8 mouse cellular contexts compared by ENCODE assay signal in the genomic region with DNA sequence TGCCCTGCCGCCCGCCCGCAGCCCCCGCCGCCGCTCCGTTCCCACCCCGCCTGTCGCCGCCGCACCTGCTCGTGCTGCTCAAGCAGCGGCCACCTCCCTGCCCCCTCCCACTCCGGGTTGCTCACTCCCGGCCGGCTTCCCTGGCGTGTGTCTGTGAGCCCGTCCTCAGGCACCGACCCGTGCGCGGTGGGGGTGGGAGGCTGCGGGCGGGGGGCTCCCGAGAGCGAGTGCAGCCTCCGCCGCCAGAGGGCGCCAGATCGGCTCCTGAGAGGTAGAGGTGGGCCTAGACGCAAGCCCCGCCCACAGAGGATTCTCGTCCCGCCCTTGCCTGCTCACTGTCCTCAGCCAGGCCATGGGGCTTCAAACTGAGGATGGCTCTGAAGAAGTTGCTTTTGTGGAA. TPM values are rescaled to one million over a fixed set of nuclear protein-coding genes. Genes with fewer than 3 reads are reported as not detected.
A peak's percentile ranks its signal among the peaks of the same experiment; 100 is the strongest.
DNase-seq lines count a peak whose midpoint lies in the region; ATAC-seq and TF ChIP-seq lines count a peak whose summit lies in the region.

Gene Kcnj11 (minus strand): TSS at position 202 of the 400 bp plus-strand sequence.

- TF ChIP-seq POLR2A in MEL (IDR thresholded peaks at IDR 0.05; ENCODE audit: control insufficient read depth in 1 of 2, insufficient read depth in 1 of 2, low read depth in 1 of 2, low read length in 2 of 2, poor library complexity in 1 of 2): no peak

- H3K9me3 ChIP-seq in MEL (replicated peaks; ENCODE audit: insufficient read depth, low read length): no peaks in the 10 kb centered on the region
- no peaks in the 10 kb centered on the region for H3K9me3 ChIP-seq in forebrain, embryonic 16.5 days (ENCODE audit: control insufficient read depth, low read length)
- no peaks in the 10 kb centered on the region for H3K9me3 ChIP-seq in lung, embryonic 16.5 days (ENCODE audit: control insufficient read depth, low read length)

- DNase-seq in MEL (ENCODE audit: low read depth, low spot score): peak; percentile 26
- DNase-seq in cerebellum, adult 11-12 months: peak; percentile 87
- peak; percentile 27 for DNase-seq in heart, postnatal 25 days (ENCODE audit: low spot score)
- DNase-seq in layer of hippocampus, adult 8-10 months (ENCODE audit: low spot score in 2 of 2): peak in 1 of 2 experiments; percentile 70
- DNase-seq in retina, adult 2 months (ENCODE audit: low read depth, low spot score): peak; percentile 72
- DNase-seq in thymus, postnatal 25 days: peak; percentile 74

- H3K4me1 ChIP-seq in MEL (ENCODE audit: control insufficient read depth in 1 of 2, insufficient read depth in 2 of 2, low read length in 2 of 2): no peaks in the 10 kb centered on the region
- peaks cover 73% of the 10 kb centered on the region for H3K4me1 ChIP-seq in forebrain, embryonic 16.5 days (replicated peaks; ENCODE audit: control insufficient read depth, insufficient read depth, low read length)
- H3K4me1 ChIP-seq in lung, embryonic 16.5 days (replicated peaks; ENCODE audit: control insufficient read depth, insufficient read depth, low read length): no peaks in the 10 kb centered on the region; the same call in 1 of the 2 replicates

- H3K36me3 ChIP-seq in MEL (ENCODE audit: control insufficient read depth in 1 of 2, insufficient read depth in 2 of 2, low read length in 2 of 2): no peaks in the 10 kb centered on the region
- no peaks in the 10 kb centered on the region for H3K36me3 ChIP-seq in forebrain, embryonic 16.5 days (ENCODE audit: control insufficient read depth, insufficient read depth)
- H3K36me3 ChIP-seq in lung, embryonic 16.5 days (ENCODE audit: control insufficient read depth, insufficient read depth, low read length): no peaks in the 10 kb centered on the region

- no peak for TF ChIP-seq RAD21 in MEL (IDR thresholded peaks at IDR 0.05; ENCODE audit: low read depth, low read length)

- TF ChIP-seq EP300 in MEL (IDR thresholded peaks at IDR 0.05; ENCODE audit: low read depth in 1 of 2, low read length in 2 of 2): no peak

- peak within 1 kb of the TSS; percentile 63 for H3K4me2 ChIP-seq in forebrain, embryonic 16.5 days (ENCODE audit: low read length)
- H3K4me2 ChIP-seq in lung, embryonic 16.5 days (ENCODE audit: low read depth, low read length): peak within 1 kb of the TSS; percentile 79

- H3K4me3 ChIP-seq in MEL (ENCODE audit: control insufficient read depth in 1 of 2, insufficient read depth in 1 of 2, low read depth in 2 of 2, low read length in 2 of 2): no peak within 1 kb of the TSS
- H3K4me3 ChIP-seq in forebrain, embryonic 16.5 days (replicated peaks; ENCODE audit: low read length): peak within 1 kb of the TSS; percentile 61
- H3K4me3 ChIP-seq in lung, embryonic 16.5 days (ENCODE audit: low read length): peak within 1 kb of the TSS; percentile 49

- WGBS in forebrain, embryonic 16.5 days: 0% methylated on average over 33 of the region's 34 CpGs
- 1% methylated on average over 33 of the region's 34 CpGs for WGBS in lung, embryonic 16.5 days

- ATAC-seq in forebrain, embryonic 16.5 days: peak; percentile 70
- peak; percentile 78 for ATAC-seq in lung, embryonic 16.5 days (ENCODE audit: low read depth)

- H3K27me3 ChIP-seq in MEL (ENCODE audit: control insufficient read depth in 1 of 2, insufficient read depth in 2 of 2, low read length in 2 of 2): no peaks in the 10 kb centered on the region
- H3K27me3 ChIP-seq in forebrain, embryonic 16.5 days (replicated peaks; ENCODE audit: control insufficient read depth, insufficient read depth, low read length): no peaks in the 10 kb centered on the region; the same call in 1 of the 2 replicates
- H3K27me3 ChIP-seq in lung, embryonic 16.5 days (ENCODE audit: control insufficient read depth, insufficient read depth, low read depth, low read length): peaks cover 15% of the 10 kb centered on the region

- no peaks in the 10 kb centered on the region for H3K79me2 ChIP-seq in MEL (ENCODE audit: control insufficient read depth, insufficient read depth, low read length, poor library complexity)

- no peak within 1 kb of the TSS for H3K27ac ChIP-seq in MEL (ENCODE audit: control insufficient read depth, low read depth, low read length)
- no peak within 1 kb of the TSS for H3K27ac ChIP-seq in forebrain, embryonic 16.5 days (ENCODE audit: low read length)
- no peak within 1 kb of the TSS for H3K27ac ChIP-seq in lung, embryonic 16.5 days (ENCODE audit: low read length)

- H3K9ac ChIP-seq in MEL (ENCODE audit: control insufficient read depth, low read depth, low read length, poor library complexity, severe bottlenecking): no peak within 1 kb of the TSS
- H3K9ac ChIP-seq in forebrain, embryonic 16.5 days (replicated peaks; ENCODE audit: low read depth, low read length): peak within 1 kb of the TSS; percentile 84
- peak within 1 kb of the TSS; percentile 53 for H3K9ac ChIP-seq in lung, embryonic 16.5 days (ENCODE audit: low read length)

- intact Hi-C loops in heart, postnatal 25 days (cut with DNase I): no loop called here

- peak in 2 of 3 experiments; percentile 37 to 74; a peak in 5 of 6 replicates for TF ChIP-seq CTCF in MEL (IDR thresholded peaks at IDR 0.05 in 2 of 3, conservative IDR thresholded peaks at IDR 0.05 in 1 of 3; ENCODE audit: control insufficient read depth in 1 of 3, insufficient read depth in 1 of 3, low read depth in 2 of 3, low read length in 3 of 3, poor library complexity in 1 of 3, severe bottlenecking in 1 of 3)

TF ChIP-seq in MEL, 35 proteins besides CTCF, POLR2A, EP300 and RAD21:
- TF ChIP-seq SMC3 (IDR thresholded peaks at IDR 0.05; ENCODE audit: low read depth, low read length) (peak; percentile 8; the same call in 1 of the 2 replicates), USF2 (IDR thresholded peaks at IDR 0.05; ENCODE audit: borderline replicate concordance in 1 of 2, insufficient read depth in 1 of 2, low read depth in 1 of 2, low read length in 2 of 2) (no peak), HCFC1 (IDR thresholded peaks at IDR 0.05; ENCODE audit: low read depth, low read length) (no peak)

RNA-seq across cellular contexts. Expression of gene Kcnj11, which starts in this region (rescaled TPM):
- total RNA-seq in MEL (2012; rRNA removed): not detected in 2 replicates
- not detected for polyA plus RNA-seq in MEL (2012; ENCODE audit: insufficient read depth in 1 of 2, insufficient read length in 2 of 2, low read depth in 1 of 2, low replicate concordance in 2 of 2, missing spikeins in 1 of 2)
- 5.7 and 6.0 TPM in 2 replicates for polyA plus RNA-seq in forebrain, embryonic 16.5 days (2015; fragmentation: Nextera tagmentation; extraction: Ambion mirVana)
- 10 to 100 TPM; 84.5 to 97.5 TPM for total RNA-seq in heart, postnatal 25 days (2021)
- 10 to 100 TPM; 30.2 to 36.4 (median 33.9) TPM for total RNA-seq in layer of hippocampus, adult 8-10 months (2022)
- polyA plus RNA-seq in lung, embryonic 16.5 days (2015; fragmentation: Nextera tagmentation; extraction: Ambion mirVana): 0.38 and 0.59 TPM in 2 replicates

Comparison
In these comparisons a context has a peak if more than half of its experiments do, and no peak if none do; other contexts are left out.
1. RNA of gene Kcnj11 (total RNA-seq): 84.5 to 97.5 TPM in heart, postnatal 25 days and 30.2 to 36.4 TPM in layer of hippocampus, adult 8-10 months; not detected in MEL; every median in the first group is over 10 times any median in the second.
2. Peak in DNase-seq in MEL; RNA of the gene not detected or under 1 TPM.
3. Peak in ATAC-seq, H3K4me3 ChIP-seq, H3K9ac ChIP-seq and H3K4me2 ChIP-seq in lung, embryonic 16.5 days; RNA of the gene not detected or under 1 TPM.